ENCODE assay signal across 8 mouse cellular contexts in the genomic region with DNA sequence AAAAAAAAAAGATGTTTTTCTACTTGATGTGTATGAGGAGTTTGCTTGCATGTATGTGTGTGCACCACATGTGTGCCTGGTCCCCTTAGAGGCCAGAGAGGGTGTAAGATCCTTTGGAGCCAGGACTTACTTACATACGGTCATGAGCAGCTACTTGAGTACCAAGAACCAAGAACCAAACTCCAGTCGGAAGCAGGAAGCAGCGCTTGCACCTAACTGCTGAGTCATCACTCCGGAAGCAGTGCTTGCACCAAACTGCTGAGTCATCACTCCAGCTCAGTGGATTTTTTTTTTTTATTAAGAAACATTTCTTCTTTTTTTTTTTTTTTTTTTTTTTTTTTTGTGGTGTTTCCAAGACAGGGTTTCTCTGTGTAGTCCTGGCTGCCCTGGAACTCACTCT. TPM values are rescaled to one million over a fixed set of nuclear protein-coding genes. Genes with fewer than 3 reads are reported as not detected.
A peak's percentile ranks its signal among the peaks of the same experiment; 100 is the strongest.
DNase-seq lines count a peak whose midpoint lies in the region; ATAC-seq and TF ChIP-seq lines count a peak whose summit lies in the region.

No protein-coding gene starts in this region.

- whole genome bisulfite sequencing in embryonic facial prominence, embryonic 11.5 days: 82% methylated on average over 4 of the region's 4 CpGs
- WGBS in heart, adult 2 months: 50% methylated on average over 4 of the region's 4 CpGs

- ATAC-seq in embryonic facial prominence, embryonic 11.5 days (replicated peaks; ENCODE audit: insufficient number of reproducible peaks, low FRiP score, low TSS enrichment, low read depth): no peak
- peak; percentile 60 for ATAC-seq in megakaryocyte, adult 5-6 weeks (ENCODE audit: poor library complexity, severe bottlenecking)

- TF ChIP-seq CTCF in MEL (IDR thresholded peaks at IDR 0.05 in 2 of 3, conservative IDR thresholded peaks at IDR 0.05 in 1 of 3; ENCODE audit: control insufficient read depth in 1 of 3, insufficient read depth in 1 of 3, low read depth in 2 of 3, low read length in 3 of 3, poor library complexity in 1 of 3, severe bottlenecking in 1 of 3): no peak
- TF ChIP-seq CTCF in heart, adult 2 months (IDR thresholded peaks at IDR 0.05): no peak

- no peaks in the 10 kb centered on the region for H3K27me3 ChIP-seq in MEL (ENCODE audit: control insufficient read depth in 1 of 2, insufficient read depth in 2 of 2, low read length in 2 of 2)
- H3K27me3 ChIP-seq in embryonic facial prominence, embryonic 11.5 days (ENCODE audit: control insufficient read depth, insufficient read depth, low read length): no peaks in the 10 kb centered on the region
- no peaks in the 10 kb centered on the region for H3K27me3 ChIP-seq in heart, adult 2 months (ENCODE audit: control insufficient read depth, insufficient read depth, low read length)

- TF ChIP-seq RAD21 in MEL (IDR thresholded peaks at IDR 0.05; ENCODE audit: low read depth, low read length): no peak

- no peaks in the 10 kb centered on the region for H3K79me2 ChIP-seq in MEL (ENCODE audit: control insufficient read depth, insufficient read depth, low read length, poor library complexity)
- no peaks in the 10 kb centered on the region for H3K79me2 ChIP-seq in heart, adult 2 months (replicated peaks; ENCODE audit: control insufficient read depth, insufficient read depth, low read length)

- H3K27ac ChIP-seq in MEL (ENCODE audit: control insufficient read depth, low read depth, low read length): no peak overlapping the region
- H3K27ac ChIP-seq in embryonic facial prominence, embryonic 11.5 days (replicated peaks; ENCODE audit: low read depth, low read length): no peak overlapping the region
- no peak overlapping the region for H3K27ac ChIP-seq in heart, adult 2 months

- DNase-seq in kidney, adult 8-10 months: peak; percentile 30 to 48
- no peak for DNase-seq in kidney, adult 11 months
- DNase-seq in MEL (ENCODE audit: low read depth, low spot score): peak; percentile 81
- peak; percentile 39 for DNase-seq in embryonic facial prominence, embryonic 11.5 days (ENCODE audit: low spot score)
- DNase-seq in heart, adult 2 months: no peak
- no peak for DNase-seq in layer of hippocampus, adult 18-20 months (ENCODE audit: low spot score in 2 of 2)
- no peak for DNase-seq in cerebellum, postnatal 25 days

- no peaks in the 10 kb centered on the region for H3K36me3 ChIP-seq in MEL (ENCODE audit: control insufficient read depth in 1 of 2, insufficient read depth in 2 of 2, low read length in 2 of 2)
- H3K36me3 ChIP-seq in embryonic facial prominence, embryonic 11.5 days (replicated peaks; ENCODE audit: control insufficient read depth, insufficient read depth, low read depth, low read length): no peaks in the 10 kb centered on the region
- H3K36me3 ChIP-seq in heart, adult 2 months (ENCODE audit: control insufficient read depth, insufficient read depth, low read length): no peaks in the 10 kb centered on the region

- H3K4me3 ChIP-seq in MEL (ENCODE audit: control insufficient read depth in 1 of 2, insufficient read depth in 1 of 2, low read depth in 2 of 2, low read length in 2 of 2): no peak overlapping the region
- no peak overlapping the region for H3K4me3 ChIP-seq in embryonic facial prominence, embryonic 11.5 days (ENCODE audit: low read depth, low read length)
- no peak overlapping the region for H3K4me3 ChIP-seq in heart, adult 2 months

- TF ChIP-seq POLR2A in MEL (IDR thresholded peaks at IDR 0.05; ENCODE audit: control insufficient read depth in 1 of 2, insufficient read depth in 1 of 2, low read depth in 1 of 2, low read length in 2 of 2, poor library complexity in 1 of 2): no peak
- TF ChIP-seq POLR2A in heart, adult 2 months (IDR thresholded peaks at IDR 0.05; ENCODE audit: insufficient read depth, low read depth, low read length): no peak

- TF ChIP-seq EP300 in MEL (IDR thresholded peaks at IDR 0.05; ENCODE audit: low read depth in 1 of 2, low read length in 2 of 2): peak; percentile 40 to 44; a peak in 3 of 4 replicates
- TF ChIP-seq EP300 in heart, adult 2 months (IDR thresholded peaks at IDR 0.05; ENCODE audit: insufficient read depth, low read depth, low read length): no peak

- H3K9me3 ChIP-seq in MEL (replicated peaks; ENCODE audit: insufficient read depth, low read length): no peaks in the 10 kb centered on the region
- no peaks in the 10 kb centered on the region for H3K9me3 ChIP-seq in embryonic facial prominence, embryonic 11.5 days (replicated peaks; ENCODE audit: control insufficient read depth, low read length)

- no peak overlapping the region for H3K4me2 ChIP-seq in embryonic facial prominence, embryonic 11.5 days (ENCODE audit: low read depth, low read length)

- no peak overlapping the region for H3K9ac ChIP-seq in MEL (ENCODE audit: control insufficient read depth, low read depth, low read length, poor library complexity, severe bottlenecking)
- H3K9ac ChIP-seq in embryonic facial prominence, embryonic 11.5 days (replicated peaks; ENCODE audit: low read length): no peak overlapping the region
- H3K9ac ChIP-seq in heart, adult 2 months (ENCODE audit: low read depth, low read length): no peak overlapping the region

- peaks cover 0 to 3% of the 10 kb centered on the region in 2 experiments; a peak in 1 of 4 replicates for H3K4me1 ChIP-seq in MEL (ENCODE audit: control insufficient read depth in 1 of 2, insufficient read depth in 2 of 2, low read length in 2 of 2)
- H3K4me1 ChIP-seq in embryonic facial prominence, embryonic 11.5 days (ENCODE audit: control insufficient read depth, insufficient read depth, low read length): no peaks in the 10 kb centered on the region
- no peaks in the 10 kb centered on the region for H3K4me1 ChIP-seq in heart, adult 2 months (ENCODE audit: control insufficient read depth, insufficient read depth, low read length)

- intact Hi-C loops in heart, adult 2 months (cut with DNase I): no loop called here

TF ChIP-seq in MEL, 35 proteins besides CTCF, POLR2A, EP300 and RAD21:
- TF ChIP-seq JUND (IDR thresholded peaks at IDR 0.05; ENCODE audit: low read depth, low read length) (no peak), MAFK (IDR thresholded peaks at IDR 0.05; ENCODE audit: borderline replicate concordance, low read depth, low read length) (peak; percentile 100), ELF1 (IDR thresholded peaks at IDR 0.05; ENCODE audit: low read depth, low read length) (peak; percentile 48; the same call in 1 of the 2 replicates), GABPA (IDR thresholded peaks at IDR 0.05; ENCODE audit: low read depth, low read length) (peak; percentile 86), TBP (IDR thresholded peaks at IDR 0.05; ENCODE audit: low read depth, low read length) (0 out of 2 replicates have a peak, but pooled peaks have one; percentile 22), ZNF384 (IDR thresholded peaks at IDR 0.05; ENCODE audit: low read depth, low read length) (peak; percentile 95), SMC3 (IDR thresholded peaks at IDR 0.05; ENCODE audit: low read depth, low read length) (no peak), ETS1 (IDR thresholded peaks at IDR 0.05; ENCODE audit: low read depth, low read length) (peak; percentile 79), MEF2A (IDR thresholded peaks at IDR 0.05; ENCODE audit: extremely low read depth, insufficient replicate concordance, low read depth, low read length, poor library complexity, severe bottlenecking) (no peak), BHLHE40 (IDR thresholded peaks at IDR 0.05; ENCODE audit: borderline replicate concordance, low read depth, low read length) (no peak), RCOR1 (IDR thresholded peaks at IDR 0.05; ENCODE audit: low read depth, low read length) (no peak), USF1 (IDR thresholded peaks at IDR 0.05; ENCODE audit: low read depth, low read length) (no peak), POLR2AphosphoS2 (IDR thresholded peaks at IDR 0.05; ENCODE audit: low read length) (no peak)

RNA-seq across cellular contexts. Expression of gene Lrp2, which starts 27.4 kb away (rescaled TPM):
- not detected in 2 replicates for total RNA-seq in MEL (2012; rRNA removed)
- under 1 TPM in 1 of 2 experiments, not detected in 1; 0.01 TPM for polyA plus RNA-seq in MEL (2012; ENCODE audit: insufficient read depth in 1 of 2, insufficient read length in 2 of 2, low read depth in 1 of 2, low replicate concordance in 2 of 2, missing spikeins in 1 of 2)
- polyA plus RNA-seq in embryonic facial prominence, embryonic 11.5 days (2014; fragmentation: Nextera tagmentation; extraction: Ambion mirVana): 1.7 and 2.4 TPM in 2 replicates
- not detected in 2 replicates for total RNA-seq in megakaryocyte, adult 5-6 weeks (2015)
- not detected in 2 replicates for total RNA-seq in megakaryocyte, adult 5-6 weeks (2017)
- total RNA-seq in heart, adult 2 months (2021): 1 to 10 TPM in 1 of 2 experiments, under 1 TPM in 1; 0.84 to 1.2 TPM
- polyA plus RNA-seq in heart, adult 2 months (2012; rRNA removed): 0.31 and 0.61 TPM in 2 replicates
- under 1 TPM; 0.53 to 0.59 TPM for total RNA-seq in layer of hippocampus, adult 18-20 months (2021)

RNA-seq across cellular contexts. Expression of gene Bbs5, which starts 33.7 kb away (rescaled TPM):
- 5.7 and 6.3 TPM in 2 replicates for total RNA-seq in MEL (2012; rRNA removed)
- polyA plus RNA-seq in MEL (2012; ENCODE audit: insufficient read depth in 1 of 2, insufficient read length in 2 of 2, low read depth in 1 of 2, low replicate concordance in 2 of 2, missing spikeins in 1 of 2): 1 to 10 TPM in 1 of 2 experiments, not detected in 1; 5.4 TPM
- polyA plus RNA-seq in embryonic facial prominence, embryonic 11.5 days (2014; fragmentation: Nextera tagmentation; extraction: Ambion mirVana): 19.9 and 21.4 TPM in 2 replicates
- total RNA-seq in megakaryocyte, adult 5-6 weeks (2015): 3.3 and 6.8 TPM in 2 replicates
- 2.7 and 2.8 TPM in 2 replicates for total RNA-seq in megakaryocyte, adult 5-6 weeks (2017)
- 1 to 10 TPM; 5.1 to 5.2 TPM for total RNA-seq in heart, adult 2 months (2021)
- 1.6 and 2.0 TPM in 2 replicates for polyA plus RNA-seq in heart, adult 2 months (2012; rRNA removed)
- total RNA-seq in layer of hippocampus, adult 18-20 months (2021): 10 to 100 TPM; 21.8 to 25.0 TPM

RNA-seq across cellular contexts. Expression of gene Klhl41, which starts 56.7 kb away (rescaled TPM):
- 0.10 and 0.12 TPM in 2 replicates for total RNA-seq in MEL (2012; rRNA removed)
- under 1 TPM in 1 of 2 experiments, not detected in 1; 0.04 TPM for polyA plus RNA-seq in MEL (2012; ENCODE audit: insufficient read depth in 1 of 2, insufficient read length in 2 of 2, low read depth in 1 of 2, low replicate concordance in 2 of 2, missing spikeins in 1 of 2)
- polyA plus RNA-seq in embryonic facial prominence, embryonic 11.5 days (2014; fragmentation: Nextera tagmentation; extraction: Ambion mirVana): 1.5 and 1.6 TPM in 2 replicates
- not detected in 2 replicates for total RNA-seq in megakaryocyte, adult 5-6 weeks (2015)
- 0.33 TPM in 1 of 2 replicates, not detected in the other for total RNA-seq in megakaryocyte, adult 5-6 weeks (2017)
- total RNA-seq in heart, adult 2 months (2021): 10 to 100 TPM; 67.3 to 75.7 TPM
- polyA plus RNA-seq in heart, adult 2 months (2012; rRNA removed): 19.3 and 40.7 TPM in 2 replicates
- under 1 TPM; 0.25 to 0.47 TPM for total RNA-seq in layer of hippocampus, adult 18-20 months (2021)

Comparison
In these comparisons a context has a peak if more than half of its experiments do, and no peak if none do; other contexts are left out.
1. DNase-seq: peak in kidney, adult 8-10 months (2 of 2), MEL (single experiment) and embryonic facial prominence, embryonic 11.5 days (single experiment); none in kidney, adult 11 months (single experiment), heart, adult 2 months (0 of 2), layer of hippocampus, adult 18-20 months (0 of 2) and cerebellum, postnatal 25 days (0 of 2).
2. RNA of gene Klhl41, which starts 56.7 kb away (total RNA-seq): 67.3 to 75.7 TPM in heart, adult 2 months; 0.25 to 0.47 TPM in layer of hippocampus, adult 18-20 months, 0.10 to 0.12 TPM in MEL and 0.33 TPM in megakaryocyte, adult 5-6 weeks; every median in the first group is over 10 times any median in the second.